Comparison of ENCODE assay signal across 26 mouse cellular contexts in the genomic region with DNA sequence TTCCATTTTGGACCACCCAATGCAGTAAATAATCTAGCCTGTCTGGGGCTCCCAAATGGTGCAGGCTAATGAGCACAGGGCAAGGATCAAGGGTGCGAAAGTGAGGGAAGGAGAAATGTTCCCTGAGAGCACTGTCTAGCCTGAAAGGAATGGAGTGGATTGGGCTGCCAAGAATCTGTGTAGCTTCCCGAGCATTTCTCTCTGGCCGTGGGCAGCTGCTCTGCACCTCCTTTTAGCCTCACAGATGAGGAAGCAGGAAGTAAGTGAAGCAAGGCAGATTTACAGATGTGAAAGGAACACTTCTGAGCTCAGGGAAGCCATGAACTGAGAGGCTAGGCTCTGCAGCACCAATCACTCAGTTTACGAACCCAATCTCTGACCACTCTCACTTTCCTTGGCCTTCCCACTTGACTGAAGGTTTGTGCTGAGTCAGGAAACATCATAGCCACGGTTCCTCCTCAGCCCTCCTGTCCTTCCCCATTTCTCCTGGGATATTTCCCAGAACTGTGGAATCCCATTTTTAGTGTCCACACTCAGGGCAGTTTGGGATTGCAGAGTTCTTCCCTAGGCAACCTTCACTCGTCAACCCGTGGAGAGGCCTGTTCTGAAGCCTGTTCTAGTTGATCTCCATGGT. TPM values are rescaled to one million over a fixed set of nuclear protein-coding genes. Genes with fewer than 3 reads are reported as not detected.
"Had no signal": no experiment of that assay in that cellular context is flagged by ENCODE, and none has a peak within 500 bp of the region (broad histone marks: within the 10 kb centered on the region; RNA-seq: fewer than 3 reads in every experiment).

No protein-coding gene starts in this region.

- DNase-seq: kidney, adult 18-20 months; kidney, adult 9 months; kidney, postnatal 14 days; kidney, postnatal 4 days; liver; lung, adult 18-20 months; lung, postnatal 10 days; lung, postnatal 36 days; retina, postnatal 1 day; right cerebral cortex, postnatal 14 days; right cerebral cortex, postnatal 4 days; thymus, adult 2 months; thymus, postnatal 14 days had no signal

- ATAC-seq: liver, embryonic 12.5 days; midbrain, embryonic 13.5 days; midbrain, embryonic 16.5 days had no signal

- H3K27me3 ChIP-seq: limb, embryonic 13.5 days; liver, embryonic 12.5 days; liver, embryonic 15.5 days; lung, embryonic 15.5 days; megakaryocyte, embryonic 14.5 days; midbrain, embryonic 13.5 days; neural tube, embryonic 13.5 days had no signal

- H3K4me2 ChIP-seq: limb, embryonic 13.5 days; liver, embryonic 12.5 days; liver, embryonic 15.5 days; lung, embryonic 15.5 days; midbrain, embryonic 13.5 days; neural tube, embryonic 13.5 days had no signal

- H3K9me3 ChIP-seq: limb, embryonic 10.5 days; limb, embryonic 13.5 days; liver, embryonic 12.5 days; liver, embryonic 15.5 days; lung, embryonic 15.5 days; midbrain, embryonic 10.5 days; midbrain, embryonic 13.5 days; neural tube, embryonic 13.5 days had no signal

- H3K36me3 ChIP-seq: limb, embryonic 10.5 days; limb, embryonic 13.5 days; liver, embryonic 12.5 days; liver, embryonic 15.5 days; lung, embryonic 15.5 days; midbrain, embryonic 10.5 days; midbrain, embryonic 13.5 days; neural tube, embryonic 13.5 days had no signal

- H3K27ac ChIP-seq: limb, embryonic 10.5 days; limb, embryonic 13.5 days; liver, embryonic 12.5 days; liver, embryonic 15.5 days; lung, embryonic 15.5 days; midbrain, embryonic 10.5 days; midbrain, embryonic 13.5 days; neural tube, embryonic 13.5 days; stomach, postnatal 0 days had no signal

- H3K9ac ChIP-seq: limb, embryonic 13.5 days; liver, embryonic 12.5 days; liver, embryonic 15.5 days; lung, embryonic 15.5 days; midbrain, embryonic 13.5 days; neural tube, embryonic 13.5 days had no signal

- H3K4me1 ChIP-seq: limb, embryonic 10.5 days; limb, embryonic 13.5 days; liver, embryonic 12.5 days; liver, embryonic 15.5 days; lung, embryonic 15.5 days; megakaryocyte, embryonic 14.5 days; midbrain, embryonic 10.5 days; midbrain, embryonic 13.5 days; neural tube, embryonic 13.5 days had no signal

- H3K4me3 ChIP-seq: limb, embryonic 10.5 days; limb, embryonic 13.5 days; liver, embryonic 12.5 days; liver, embryonic 15.5 days; lung, embryonic 15.5 days; megakaryocyte, embryonic 14.5 days; midbrain, embryonic 10.5 days; midbrain, embryonic 13.5 days; myocyte; neural tube, embryonic 13.5 days had no signal

RNA-seq across cellular contexts. Expression of gene Grin2a, which starts 40.3 kb away (rescaled TPM):
- total RNA-seq: monocyte, adult 5-6 weeks had no signal
- polyA plus RNA-seq: liver, embryonic 15.5 days; stomach, postnatal 0 days had no signal
